Mouse (Mus musculus) CD4-positive helper T cell, adult 2 months (primary cell): ENCODE measurements around the gene Ranbp17.
A peak's percentile ranks its signal among the peaks of the same experiment; 100 is the strongest.

Experiments used
- DNase-seq: peaks from one replicate; pipeline ENCODE4 v3.0.0-alpha.2; 2012; ENCODE audit warnings: low read depth, missing footprints, low spot score

Ranbp17 gene

GRCm38 (mm10) chr11:33404651-33405050 lies 108.9 kb downstream of the Ranbp17 start:
- DNase-seq, result no peak

- no peak for DNase-seq
Observed at GRCm38 (mm10) chr11:33399346-33399745, 114.2 kb downstream of the Ranbp17 start.

DNA sequence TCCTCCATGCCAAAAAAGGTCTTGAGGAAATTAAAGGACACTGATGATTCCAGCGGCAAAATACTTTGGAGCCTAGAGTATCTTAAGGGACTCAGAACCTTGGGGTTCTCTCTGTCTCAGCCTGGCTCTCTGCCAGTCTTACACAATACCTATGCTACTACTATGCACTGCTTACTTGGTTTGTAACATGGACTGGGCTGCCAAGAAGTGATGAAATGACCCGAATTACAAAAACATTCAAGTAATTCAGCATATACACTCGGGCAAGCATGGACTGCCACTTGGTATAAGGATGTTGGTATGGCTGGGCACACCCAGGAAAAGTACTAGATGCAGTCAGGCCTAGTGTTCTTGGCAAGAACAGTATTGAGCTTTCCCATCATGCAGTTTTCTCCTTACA lies 114.8 kb downstream of the Ranbp17 start:
- no peak for DNase-seq

DNA sequence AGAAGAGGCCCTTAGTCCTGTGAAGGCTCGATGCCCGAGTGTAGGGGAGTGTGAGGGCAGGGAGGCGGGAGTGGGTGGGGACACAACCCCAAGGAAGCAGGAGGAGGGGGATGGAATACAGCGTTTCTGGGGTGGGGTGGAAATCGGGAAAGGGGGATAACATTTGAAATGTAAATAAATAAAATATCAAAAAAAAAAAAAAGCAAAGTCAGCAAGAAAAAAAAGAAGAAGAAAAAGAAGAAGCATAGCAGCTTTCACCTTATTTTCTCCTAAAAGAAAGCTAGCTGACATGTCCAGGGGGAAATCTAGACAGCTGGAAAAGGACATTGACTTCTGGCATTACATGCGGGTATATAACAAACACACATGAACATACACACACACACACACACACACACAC lies 117.3 kb downstream of the Ranbp17 start:
- no peak for DNase-seq

- DNase-seq, result no peak
Observed at GRCm38 (mm10) chr11:33394093-33394492, 119.5 kb downstream of the Ranbp17 start.

GRCm38 (mm10) chr11:33388685-33389084 lies 124.9 kb downstream of the Ranbp17 start:
- no peak for DNase-seq

GRCm38 (mm10) chr11:33361867-33362266 lies 151.7 kb downstream of the Ranbp17 start:
- DNase-seq, result no peak

- DNase-seq, result peak; percentile 1
Observed at GRCm38 (mm10) chr11:33349269-33349668, 164.3 kb downstream of the Ranbp17 start.

DNA sequence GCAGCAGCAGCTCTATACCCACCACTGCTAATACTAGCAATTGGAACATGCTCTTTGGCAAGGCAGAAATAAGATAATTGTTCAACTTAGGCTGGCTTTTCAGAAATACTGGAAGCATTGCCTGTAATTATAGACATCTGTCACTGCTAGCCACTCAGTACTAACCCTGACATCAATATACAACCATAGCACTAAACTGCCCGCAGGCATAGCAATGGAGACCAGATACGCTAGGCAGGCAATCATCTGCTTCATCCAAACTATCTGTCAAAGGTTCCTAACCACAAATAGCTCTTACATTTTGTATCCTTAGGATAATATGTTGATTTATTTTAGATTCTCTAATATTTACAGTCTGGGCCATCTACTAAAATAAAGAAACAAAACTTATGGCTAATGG lies 171.5 kb downstream of the Ranbp17 start:
- DNase-seq, result no peak

GRCm38 (mm10) chr11:33336552-33337121 lies 176.9 kb downstream of the Ranbp17 start:
- DNase-seq, result no peak

DNA sequence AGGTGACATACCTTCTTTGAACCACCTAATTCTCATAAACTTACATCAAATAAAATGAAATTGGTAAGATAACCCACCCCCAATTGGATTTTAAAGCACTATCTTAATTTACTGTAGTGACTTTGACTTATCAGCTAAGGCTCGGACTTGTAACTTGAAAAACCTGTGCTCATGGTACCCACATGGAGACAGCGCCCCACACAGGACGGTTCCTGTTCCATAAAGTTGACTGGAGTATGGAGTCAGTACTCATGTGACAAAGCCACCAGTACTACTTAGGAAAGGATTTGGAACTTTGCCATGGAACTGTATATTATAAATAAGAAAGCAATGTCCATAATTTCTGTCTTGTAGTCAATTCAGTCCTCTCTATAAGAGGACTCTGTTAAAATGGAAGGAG lies 177.9 kb downstream of the Ranbp17 start:
- no peak for DNase-seq

DNA sequence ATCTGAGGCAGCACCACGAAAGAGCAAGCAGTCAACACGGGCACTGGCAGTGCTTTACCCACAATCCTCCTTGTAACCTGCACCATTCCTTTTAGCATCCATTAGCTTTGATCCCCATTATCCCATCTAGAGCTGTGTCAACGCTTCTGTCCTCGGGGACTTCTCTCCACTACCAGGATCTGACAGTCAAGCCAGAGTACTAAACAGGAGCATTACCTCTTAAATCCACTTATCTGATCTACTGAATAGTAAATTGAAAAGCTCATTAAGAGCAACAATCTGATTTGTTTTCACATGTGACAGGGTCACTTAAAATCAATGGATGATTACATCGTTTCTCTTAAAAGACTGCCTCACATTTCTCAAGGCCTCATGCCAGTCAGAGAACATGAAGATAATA lies 181.4 kb downstream of the Ranbp17 start:
- DNase-seq, result no peak

DNA sequence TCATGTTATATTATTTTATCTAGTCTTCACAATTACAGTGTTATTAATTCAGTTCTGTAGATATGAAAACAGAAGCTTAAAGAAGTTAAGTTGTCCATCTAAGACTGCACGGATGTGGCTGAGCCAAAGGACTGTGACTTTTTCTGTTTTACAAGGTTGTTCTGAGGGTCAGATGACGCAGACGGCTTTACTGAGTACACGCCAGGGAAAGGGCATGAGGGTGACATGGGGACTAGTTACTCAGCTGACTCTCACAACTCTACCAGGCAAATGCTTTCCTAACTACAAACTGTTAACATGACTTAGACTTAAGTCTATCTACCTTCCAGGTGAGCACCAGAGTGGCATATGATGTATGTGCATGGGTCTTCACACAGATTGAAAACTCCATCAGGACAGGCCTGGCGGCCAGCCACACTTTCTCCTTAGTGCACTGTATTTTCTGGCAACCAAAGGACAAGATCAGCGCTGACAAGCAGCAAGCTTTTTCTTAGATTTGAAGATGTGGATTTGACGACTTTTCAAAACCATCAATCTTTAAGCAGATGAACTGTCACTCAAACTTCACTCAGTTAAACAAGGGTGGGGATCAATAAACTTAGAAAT lies 194.4 kb downstream of the Ranbp17 start:
- no peak for DNase-seq

DNA sequence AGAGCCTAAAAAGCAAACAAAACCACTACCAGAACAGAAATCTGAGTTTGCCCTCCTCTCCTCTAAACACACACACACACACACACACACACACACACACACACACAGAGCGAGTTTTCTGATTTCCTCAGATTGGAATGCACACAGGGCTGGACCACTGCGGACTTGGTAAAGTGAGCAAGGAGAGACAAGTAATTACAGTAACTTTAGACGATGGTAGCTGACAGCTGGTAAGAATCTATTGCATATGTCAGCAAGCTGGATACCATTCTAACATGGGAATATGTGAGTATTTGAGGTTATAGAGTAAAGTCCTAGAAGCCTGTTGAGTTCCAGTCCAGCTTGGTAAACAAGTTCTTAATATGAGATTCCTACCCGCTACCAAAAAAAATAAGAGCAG lies 204.0 kb downstream of the Ranbp17 start:
- DNase-seq, result no peak

- DNase-seq, result no peak
Observed at GRCm38 (mm10) chr11:33300859-33301258, 212.7 kb downstream of the Ranbp17 start.

DNA sequence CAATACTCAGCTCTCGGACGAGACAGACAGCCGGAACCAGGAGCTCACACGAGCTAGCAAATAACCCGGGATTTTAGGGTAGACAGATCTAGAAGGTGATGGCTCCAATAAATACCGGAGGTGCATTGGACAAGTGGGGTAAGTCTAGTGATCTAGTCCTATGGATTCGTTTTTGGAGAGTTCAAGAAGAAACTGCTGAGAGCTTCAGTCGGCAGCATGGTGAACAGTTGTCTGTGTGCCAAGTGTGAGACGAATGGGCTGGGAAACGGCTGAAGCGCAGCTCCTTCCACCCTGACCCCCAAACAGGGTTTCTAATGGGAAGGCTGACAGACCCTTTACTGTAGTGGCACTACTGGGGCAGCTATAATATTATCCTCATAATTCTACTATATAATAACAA lies 214.2 kb downstream of the Ranbp17 start:
- no peak for DNase-seq

- no peak for DNase-seq
Observed at GRCm38 (mm10) chr11:33297121-33297520, 216.4 kb downstream of the Ranbp17 start.

- DNase-seq, result no peak
Observed at GRCm38 (mm10) chr11:33295422-33295821, 218.1 kb downstream of the Ranbp17 start.

DNA sequence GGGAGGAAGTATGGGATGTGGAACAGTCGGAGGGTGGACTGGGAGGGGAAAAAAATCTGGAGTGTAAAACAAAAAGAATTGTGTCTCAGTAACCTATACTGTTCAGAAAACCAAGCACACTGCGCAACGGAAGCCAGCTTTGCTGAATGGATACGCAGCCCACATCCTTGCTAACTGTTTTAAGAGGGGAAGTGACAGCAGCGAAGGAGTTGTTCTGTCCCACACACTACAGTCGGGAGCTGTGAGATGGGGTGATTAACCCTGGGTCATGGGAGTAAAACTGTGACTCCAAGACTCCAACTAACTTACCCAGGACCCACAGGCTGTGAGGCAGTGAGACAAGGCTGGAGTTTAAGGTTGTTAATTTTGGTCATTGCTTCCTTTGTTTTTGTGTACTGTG lies 219.5 kb downstream of the Ranbp17 start:
- no peak for DNase-seq

DNA sequence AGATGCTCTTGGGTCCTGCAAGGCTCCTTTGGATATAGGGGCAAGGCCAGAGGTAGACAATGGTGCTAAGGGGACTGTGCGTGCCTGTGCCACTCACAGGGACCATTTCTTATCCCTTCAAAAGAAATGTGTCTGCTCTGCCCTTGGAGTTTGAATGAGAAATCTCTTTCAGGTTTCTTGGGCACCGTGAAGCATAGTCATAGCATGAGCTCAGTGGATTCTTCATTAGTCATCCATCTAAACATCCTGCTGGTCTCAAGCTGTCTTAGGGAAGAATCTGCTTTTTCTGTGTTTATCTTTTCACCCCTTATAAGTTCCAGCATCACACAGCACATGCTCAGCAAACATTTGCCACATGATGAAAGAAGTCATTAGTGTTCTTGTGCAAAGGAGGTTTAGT lies 235.0 kb downstream of the Ranbp17 start:
- DNase-seq, result no peak

DNA sequence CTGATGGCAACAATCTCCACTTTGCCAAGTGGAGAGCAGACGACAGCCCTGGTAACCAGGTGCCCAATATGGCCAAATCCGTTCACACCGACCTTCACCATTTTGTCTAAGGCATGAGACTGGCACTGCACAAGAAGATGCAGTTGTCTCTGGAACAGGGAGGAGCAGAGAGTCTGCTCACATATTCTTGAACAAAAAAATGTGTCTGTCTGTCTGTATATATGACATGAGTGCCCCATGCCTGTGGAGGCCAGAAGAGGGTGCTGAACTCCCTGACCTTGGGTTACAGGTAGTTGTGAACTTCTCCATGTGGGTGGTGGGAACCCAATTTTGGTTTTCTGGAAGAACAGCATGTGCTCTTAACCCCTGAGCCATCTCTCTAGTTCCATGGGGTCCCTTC lies 236.9 kb downstream of the Ranbp17 start, which contains the start of gene Gm12117:
TSS of gene Gm12117 (minus strand) at position 101 of the 400 bp plus-strand sequence.
- no peak for DNase-seq

DNA sequence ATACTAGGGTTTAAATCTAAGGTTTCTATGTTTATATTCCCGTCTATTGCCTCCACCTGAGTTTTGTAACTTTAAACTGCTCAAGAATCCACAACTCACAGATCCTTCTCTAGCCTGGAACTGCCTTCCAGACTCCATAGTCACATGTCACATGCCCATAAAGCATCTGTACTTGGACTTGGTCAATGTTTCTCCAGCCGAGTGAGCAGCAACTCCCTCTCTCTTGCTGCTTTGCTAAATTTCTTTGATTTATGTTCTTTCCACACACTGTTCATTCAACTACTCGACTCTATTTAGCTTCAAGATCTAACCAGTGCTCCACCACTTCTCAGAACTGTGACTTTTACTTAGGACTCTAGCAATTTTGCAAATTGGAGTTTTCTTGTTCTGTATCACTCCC lies 238.7 kb downstream of the Ranbp17 start:
- no peak for DNase-seq

- no peak for DNase-seq
Observed at GRCm38 (mm10) chr11:33274294-33274693, 239.3 kb downstream of the Ranbp17 start.

DNA sequence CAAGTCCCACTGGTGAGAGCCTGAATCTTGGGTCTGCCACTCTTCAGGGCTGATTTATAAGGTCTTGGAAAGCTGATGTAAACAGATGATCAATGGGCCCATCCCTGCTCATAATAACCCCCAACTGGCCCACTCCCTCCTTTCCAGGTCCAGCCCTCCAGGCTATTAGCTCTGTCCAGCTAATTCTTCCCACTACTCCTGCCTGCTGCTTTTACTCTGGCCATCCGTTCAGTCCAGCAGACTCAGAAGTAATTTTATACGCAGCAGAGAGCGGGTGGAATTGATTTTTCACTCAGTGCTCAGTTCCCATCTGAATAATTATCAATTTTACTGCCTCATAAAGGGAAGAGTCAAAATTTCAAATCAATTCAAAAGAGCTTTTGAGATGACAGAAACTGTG lies 273.3 kb downstream of the Ranbp17 start:
- no peak for DNase-seq
